Mouse (Mus musculus) gastrocnemius, postnatal 10 days (tissue): ENCODE measurements around the gene Rcan1. TPM values are rescaled to one million over a fixed set of nuclear protein-coding genes. Genes with fewer than 3 reads are reported as not detected.

ENCODE experiments used
- DNase-seq: peaks from one replicate; pipeline ENCODE4 v3.0.0; 2021; ENCODE audit warnings: mixed read lengths
- total RNA-seq, 2 experiments: library from RNA; stranded (reverse); gene quantifications; 2 replicates each; pipeline ENCODE4 v1.2.3; 2021

The Rcan1 gene
- total RNA-seq, 2 experiments from 2014 or later = 45.3 to 51.6 TPM

GRCm38 (mm10) chr16:92472898-92473297, 2.2 kb upstream of the Rcan1 start:
- no peak for DNase-seq

- no peak for DNase-seq
These were observed 2.2 kb downstream of the Rcan1 start for GRCm38 (mm10) chr16:92468459-92468858.

GRCm38 (mm10) chr16:92467041-92467440, 3.6 kb downstream of the Rcan1 start:
- DNase-seq = no peak

- DNase-seq = peak; percentile 91
These were observed 4.8 kb downstream of the Rcan1 start for GRCm38 (mm10) chr16:92465642-92466526.

- no peak for DNase-seq
These were observed 5.4 kb downstream of the Rcan1 start for GRCm38 (mm10) chr16:92465226-92465625.

- no peak for DNase-seq
These were observed 6.2 kb downstream of the Rcan1 start for GRCm38 (mm10) chr16:92464390-92464972.

- DNase-seq = no peak
These were observed 9.3 kb downstream of the Rcan1 start for GRCm38 (mm10) chr16:92461412-92461811.

GRCm38 (mm10) chr16:92457594-92457993, 13.1 kb downstream of the Rcan1 start:
- peak; percentile 64 for DNase-seq

- no peak for DNase-seq
These were observed 14.7 kb downstream of the Rcan1 start for GRCm38 (mm10) chr16:92455969-92456368.

GRCm38 (mm10) chr16:92455488-92455887, 15.2 kb downstream of the Rcan1 start:
- DNase-seq = no peak

GRCm38 (mm10) chr16:92454495-92454894, 16.2 kb downstream of the Rcan1 start:
- no peak for DNase-seq

GRCm38 (mm10) chr16:92454002-92454401, 16.7 kb downstream of the Rcan1 start:
- no peak for DNase-seq

GRCm38 (mm10) chr16:92452609-92453008, 18.1 kb downstream of the Rcan1 start:
- no peak for DNase-seq

- no peak for DNase-seq
These were observed 19.1 kb downstream of the Rcan1 start for GRCm38 (mm10) chr16:92451516-92452072.

GRCm38 (mm10) chr16:92450331-92450730, 20.3 kb downstream of the Rcan1 start:
- DNase-seq = no peak

GRCm38 (mm10) chr16:92449080-92449479, 21.6 kb downstream of the Rcan1 start:
- no peak for DNase-seq

GRCm38 (mm10) chr16:92445377-92445776, 25.3 kb downstream of the Rcan1 start:
- no peak for DNase-seq

- peak; percentile 59 for DNase-seq
These were observed 27.0 kb downstream of the Rcan1 start for GRCm38 (mm10) chr16:92443644-92444113.

- no peak for DNase-seq
These were observed 27.7 kb downstream of the Rcan1 start for GRCm38 (mm10) chr16:92442946-92443345.

GRCm38 (mm10) chr16:92442150-92442549, 28.5 kb downstream of the Rcan1 start:
- no peak for DNase-seq

- DNase-seq = no peak
These were observed 29.5 kb downstream of the Rcan1 start for GRCm38 (mm10) chr16:92441203-92441602.

- no peak for DNase-seq
These were observed 30.4 kb downstream of the Rcan1 start for GRCm38 (mm10) chr16:92440229-92440628.

- DNase-seq = no peak
These were observed 30.9 kb downstream of the Rcan1 start for GRCm38 (mm10) chr16:92439775-92440174.
